Mouse (Mus musculus): ENCODE measurements around the gene Srsf9.

Gene Srsf9

GRCm38 (mm10) chr5:115327610-115328548 lies 902 bp downstream of the Srsf9 start:
- DNase-seq, result no peak

GRCm38 (mm10) chr5:115330955-115331354 lies 4.0 kb downstream of the Srsf9 start:
- DNase-seq, result no peak

- no peak for DNase-seq
These were observed 6.6 kb downstream of the Srsf9 start for GRCm38 (mm10) chr5:115333626-115334025.

- DNase-seq, result no peak
These were observed 13.0 kb downstream of the Srsf9 start for GRCm38 (mm10) chr5:115340007-115340406.

GRCm38 (mm10) chr5:115340577-115341313 lies 13.8 kb downstream of the Srsf9 start, which contains the start of the genes Gatc and Triap1:
Gene Gatc (minus strand): TSS chr5:115341178.
Gene Triap1 (plus strand): TSS chr5:115341225.
- DNase-seq, result peak; percentile 88

- DNase-seq, result no peak
These were observed 14.6 kb downstream of the Srsf9 start for GRCm38 (mm10) chr5:115341314-115342165.

- DNase-seq, result peak; percentile 91
These were observed 20.6 kb downstream of the Srsf9 start for GRCm38 (mm10) chr5:115347564-115347963.

- peak; percentile 99 for DNase-seq
These were observed 21.7 kb downstream of the Srsf9 start, which contains the start of gene Cox6a1 for GRCm38 (mm10) chr5:115348546-115349224. Gene Cox6a1 (minus strand): TSS chr5:115348981.

GRCm38 (mm10) chr5:115349225-115349555 lies 22.2 kb downstream of the Srsf9 start:
- no peak for DNase-seq

GRCm38 (mm10) chr5:115351348-115351747 lies 24.4 kb downstream of the Srsf9 start:
- DNase-seq, result no peak

GRCm38 (mm10) chr5:115355070-115355469 lies 28.1 kb downstream of the Srsf9 start:
- no peak for DNase-seq

- peak; percentile 84 for DNase-seq
These were observed 31.9 kb downstream of the Srsf9 start for GRCm38 (mm10) chr5:115358872-115359271.

- DNase-seq, result no peak
These were observed 32.5 kb downstream of the Srsf9 start for GRCm38 (mm10) chr5:115359438-115359837.

- DNase-seq, result no peak
These were observed 32.9 kb downstream of the Srsf9 start for GRCm38 (mm10) chr5:115359851-115360372.

- DNase-seq, result no peak
These were observed 35.2 kb downstream of the Srsf9 start for GRCm38 (mm10) chr5:115362216-115362615.

- no peak for DNase-seq
These were observed 36.1 kb downstream of the Srsf9 start for GRCm38 (mm10) chr5:115362819-115363714.

GRCm38 (mm10) chr5:115364782-115365181 lies 37.8 kb downstream of the Srsf9 start:
- DNase-seq, result no peak

GRCm38 (mm10) chr5:115371736-115372135 lies 44.8 kb downstream of the Srsf9 start:
- DNase-seq, result no peak

- DNase-seq, result no peak
These were observed 46.6 kb downstream of the Srsf9 start for GRCm38 (mm10) chr5:115373441-115374203.

Measured in kidney, adult 9 months (tissue).